Mouse (Mus musculus): ENCODE data around the gene Selenon.

Gene Selenon

GRCm38 (mm10) chr4:134578407-134578806, 26.4 kb upstream of the Selenon start:
- DNase-seq (ENCODE audit: low spot score in 2 of 2), result no peak

- DNase-seq (ENCODE audit: low spot score in 2 of 2), result no peak
Measured at GRCm38 (mm10) chr4:134577281-134577680, 25.3 kb upstream of the Selenon start.

GRCm38 (mm10) chr4:134575486-134575885, 23.5 kb upstream of the Selenon start:
- DNase-seq (ENCODE audit: low spot score in 2 of 2), result no peak

- DNase-seq (ENCODE audit: low spot score in 2 of 2), result no peak
Measured at GRCm38 (mm10) chr4:134572449-134573300, 20.7 kb upstream of the Selenon start.

GRCm38 (mm10) chr4:134570704-134571451, 18.9 kb upstream of the Selenon start:
- DNase-seq (ENCODE audit: low spot score in 2 of 2), result no peak

- no peak for DNase-seq (ENCODE audit: low spot score in 2 of 2)
Measured at GRCm38 (mm10) chr4:134569831-134570230, 17.9 kb upstream of the Selenon start.

GRCm38 (mm10) chr4:134569205-134569604, 17.2 kb upstream of the Selenon start:
- DNase-seq (ENCODE audit: low spot score in 2 of 2), result no peak

GRCm38 (mm10) chr4:134567377-134568226, 15.6 kb upstream of the Selenon start:
- DNase-seq (ENCODE audit: low spot score in 2 of 2), result no peak

- no peak for DNase-seq (ENCODE audit: low spot score in 2 of 2)
Measured at GRCm38 (mm10) chr4:134564093-134564492, 12.1 kb upstream of the Selenon start.

GRCm38 (mm10) chr4:134563624-134564023, 11.7 kb upstream of the Selenon start:
- DNase-seq (ENCODE audit: low spot score in 2 of 2), result no peak

- no peak for DNase-seq (ENCODE audit: low spot score in 2 of 2)
Measured at GRCm38 (mm10) chr4:134562014-134562413, 10.0 kb upstream of the Selenon start.

GRCm38 (mm10) chr4:134560699-134561098, 8.7 kb upstream of the Selenon start:
- DNase-seq (ENCODE audit: low spot score in 2 of 2), result no peak

GRCm38 (mm10) chr4:134559154-134559553, 7.2 kb upstream of the Selenon start:
- DNase-seq (ENCODE audit: low spot score in 2 of 2), result no peak

- no peak for DNase-seq (ENCODE audit: low spot score in 2 of 2)
Measured at GRCm38 (mm10) chr4:134558570-134559113, 6.7 kb upstream of the Selenon start.

GRCm38 (mm10) chr4:134557626-134558249, 5.8 kb upstream of the Selenon start:
- DNase-seq (ENCODE audit: low spot score in 2 of 2), result no peak

GRCm38 (mm10) chr4:134555956-134556580, 4.1 kb upstream of the Selenon start:
- no peak for DNase-seq (ENCODE audit: low spot score in 2 of 2)

- no peak for DNase-seq (ENCODE audit: low spot score in 2 of 2)
Measured at GRCm38 (mm10) chr4:134553631-134554030, 1.7 kb upstream of the Selenon start.

- no peak for DNase-seq (ENCODE audit: low spot score in 2 of 2)
Measured at GRCm38 (mm10) chr4:134549899-134550298, 2.1 kb downstream of the Selenon start.

- DNase-seq (ENCODE audit: low spot score in 2 of 2), result no peak
Measured at GRCm38 (mm10) chr4:134548169-134548938, 3.6 kb downstream of the Selenon start.
